Mouse (Mus musculus): ENCODE results near the gene Pde6h.

DNA sequence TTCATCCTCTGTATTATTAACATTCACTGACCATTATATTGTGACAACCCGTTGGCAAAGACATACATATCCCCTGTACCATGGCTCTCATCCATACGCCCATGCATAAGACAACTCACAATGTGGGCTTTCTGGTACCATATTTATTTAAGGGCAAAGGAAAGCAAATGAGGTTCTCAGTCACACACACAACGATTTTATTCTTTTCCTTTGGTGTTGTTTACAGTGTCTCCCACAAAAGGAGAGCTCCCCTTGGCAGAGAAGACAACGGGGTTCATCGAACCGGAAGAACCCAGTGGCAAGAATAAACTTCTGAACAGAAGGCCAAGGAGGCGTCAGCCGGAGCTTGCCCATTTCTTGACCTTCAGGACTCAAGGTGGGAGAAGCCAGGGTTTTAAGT is at the start of gene Pde6h:
- TF ChIP-seq CTCF (IDR thresholded peaks at IDR 0.05; ENCODE audit: control insufficient read depth, insufficient read depth, low read length) (no peak), POLR2A (IDR thresholded peaks at IDR 0.05; ENCODE audit: borderline replicate concordance, control insufficient read depth, low read depth, low read length) (no peak)

All from bone marrow, adult 2 months (tissue).